Mouse (Mus musculus) cerebellum, adult 2 months (tissue): ENCODE measurements around the gene Gstm7.

Experiments used
- CTCF ChIP-seq: fragments of 200-500 bp; IDR thresholded peaks from 2 replicates; pipeline ENCODE4 v1.5.1; 2011; ENCODE audit warnings: low read depth, mild to moderate bottlenecking, control low read depth, low read length, moderate library complexity, borderline replicate concordance; ENCODE audit not compliant: insufficient read depth
- POLR2A ChIP-seq: fragments of 200-500 bp; IDR thresholded peaks from 2 replicates; pipeline ENCODE4 v1.6.1; 2011; ENCODE audit warnings: low read length, control low read depth, borderline replicate concordance; ENCODE audit not compliant: insufficient read depth

GRCm38 (mm10) chr3:107939830-107940229 lies 8.2 kb upstream of the Gstm7 start:
- no peak for TF ChIP-seq CTCF
- no peak for TF ChIP-seq POLR2A
